Mouse (Mus musculus): ENCODE results near the gene Dnajb3. TPM values are rescaled to one million over a fixed set of nuclear protein-coding genes. Genes with fewer than 3 reads are reported as not detected.
"Not testable (repeated sequence)": the region's sequence is repeated elsewhere in the genome, so short reads cannot be mapped to it uniquely, and the experiment has no call there.

Dnajb3 gene
- polyA plus RNA-seq, 2 experiments: 7.9 to 9.4 TPM

DNA sequence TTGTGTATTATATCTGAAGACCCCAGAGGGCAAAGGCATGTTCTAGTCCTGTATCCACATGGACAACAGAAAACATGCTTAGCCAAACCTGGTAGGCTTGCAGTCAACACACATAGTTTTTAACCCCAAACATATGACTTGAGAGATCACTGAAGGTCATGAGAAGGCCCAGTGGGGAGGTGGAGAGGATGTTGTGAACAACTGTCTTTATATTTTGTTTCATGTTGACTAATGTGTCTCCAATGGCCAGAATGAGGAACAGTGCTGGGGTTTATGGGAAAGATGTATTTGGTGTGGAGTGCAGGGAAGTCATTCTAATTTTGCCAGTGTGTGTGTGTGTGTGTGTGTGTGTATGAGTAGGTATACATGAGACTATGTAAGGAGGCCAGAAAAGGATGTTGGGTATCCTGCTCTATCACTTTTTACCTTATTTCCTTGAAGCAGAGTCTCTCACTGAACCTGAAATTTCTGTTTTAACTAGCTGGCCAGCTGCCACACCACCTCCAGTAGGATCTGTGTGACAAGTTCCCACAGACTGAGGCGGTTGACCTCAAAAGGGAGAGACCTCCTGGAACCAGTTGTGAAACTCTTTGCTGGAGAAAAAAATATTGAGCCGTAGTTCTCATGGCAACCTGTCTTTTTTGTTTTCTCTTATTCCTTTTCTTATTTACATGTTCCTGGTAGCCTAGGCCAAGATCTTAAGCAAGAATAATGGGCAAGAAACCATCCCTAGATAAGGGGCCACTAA is 18.6 kb upstream of the Dnajb3 start:
- no peaks in the 10 kb centered on the region for H3K36me3 ChIP-seq (replicated peaks; ENCODE audit: control insufficient read depth, insufficient read depth, low read depth)
- no peaks in the 10 kb centered on the region for H3K4me1 ChIP-seq (replicated peaks; ENCODE audit: control insufficient read depth in 2 of 2, insufficient read depth in 2 of 2, low read length in 1 of 2)
- ATAC-seq (ENCODE audit: insufficient read depth) (no peak), DNase-seq (ENCODE audit: low read depth in 3 of 3, low spot score in 3 of 3) (no peak)
- 43% methylated on average over 2 of the region's 2 CpGs for WGBS (ENCODE audit: insufficient replicate concordance)
- H3K27ac ChIP-seq: no peak overlapping the region
- H3K27me3 ChIP-seq (ENCODE audit: control insufficient read depth, insufficient read depth, low read length): no peaks in the 10 kb centered on the region
- no peak for TF ChIP-seq CTCF (IDR thresholded peaks at IDR 0.05; ENCODE audit: low read depth)
- no peak for TF ChIP-seq EP300 (IDR thresholded peaks at IDR 0.05; ENCODE audit: low read depth)
- H3K4me3 ChIP-seq (ENCODE audit: insufficient read depth in 1 of 2, low read depth in 2 of 2, low read length in 2 of 2): no peak overlapping the region
- H3K4me2 ChIP-seq (ENCODE audit: low read depth): no peak overlapping the region
- H3K9ac ChIP-seq (replicated peaks): no peak overlapping the region
- peaks cover 2% of the 10 kb centered on the region for H3K9me3 ChIP-seq (ENCODE audit: control insufficient read depth, low read length)

DNA sequence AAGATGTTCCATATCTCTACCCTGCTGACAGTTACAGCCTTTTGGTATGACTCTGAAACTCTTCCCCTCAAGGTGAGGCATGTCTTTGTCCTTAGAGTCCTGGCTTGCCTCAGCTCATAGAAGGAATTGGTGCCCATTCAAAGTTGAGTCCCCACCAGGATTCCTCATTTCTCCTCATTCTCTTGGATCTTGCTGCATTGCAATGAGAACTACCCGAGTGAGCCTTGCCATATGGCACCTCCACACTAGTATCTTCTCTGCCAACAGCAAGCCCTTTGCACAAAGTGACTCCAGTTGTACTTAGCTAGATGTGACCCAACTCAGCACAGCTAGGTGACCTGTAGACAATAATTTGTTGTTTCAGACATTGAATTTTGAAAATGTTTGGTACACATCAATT is 18.0 kb upstream of the Dnajb3 start:
- H3K27ac ChIP-seq: no peak overlapping the region
- no peak overlapping the region for H3K9ac ChIP-seq (replicated peaks)
- H3K4me2 ChIP-seq (ENCODE audit: low read depth): no peak overlapping the region
- no peaks in the 10 kb centered on the region for H3K36me3 ChIP-seq (replicated peaks; ENCODE audit: control insufficient read depth, insufficient read depth, low read depth)
- H3K27me3 ChIP-seq (ENCODE audit: control insufficient read depth, insufficient read depth, low read length): no peaks in the 10 kb centered on the region
- 21% methylated on average over 1 of the region's 1 CpGs for whole genome bisulfite sequencing (ENCODE audit: insufficient replicate concordance)
- DNase-seq (ENCODE audit: low read depth in 3 of 3, low spot score in 3 of 3): no peak
- H3K4me3 ChIP-seq (ENCODE audit: insufficient read depth in 1 of 2, low read depth in 2 of 2, low read length in 2 of 2): no peak overlapping the region
- H3K9me3 ChIP-seq (ENCODE audit: control insufficient read depth, low read length): peaks cover 2% of the 10 kb centered on the region
- TF ChIP-seq EP300 (IDR thresholded peaks at IDR 0.05; ENCODE audit: low read depth) (no peak), CTCF (IDR thresholded peaks at IDR 0.05; ENCODE audit: low read depth) (no peak)
- no peak for ATAC-seq (ENCODE audit: insufficient read depth)
- H3K4me1 ChIP-seq (replicated peaks; ENCODE audit: control insufficient read depth in 2 of 2, insufficient read depth in 2 of 2, low read length in 1 of 2): no peaks in the 10 kb centered on the region

DNA sequence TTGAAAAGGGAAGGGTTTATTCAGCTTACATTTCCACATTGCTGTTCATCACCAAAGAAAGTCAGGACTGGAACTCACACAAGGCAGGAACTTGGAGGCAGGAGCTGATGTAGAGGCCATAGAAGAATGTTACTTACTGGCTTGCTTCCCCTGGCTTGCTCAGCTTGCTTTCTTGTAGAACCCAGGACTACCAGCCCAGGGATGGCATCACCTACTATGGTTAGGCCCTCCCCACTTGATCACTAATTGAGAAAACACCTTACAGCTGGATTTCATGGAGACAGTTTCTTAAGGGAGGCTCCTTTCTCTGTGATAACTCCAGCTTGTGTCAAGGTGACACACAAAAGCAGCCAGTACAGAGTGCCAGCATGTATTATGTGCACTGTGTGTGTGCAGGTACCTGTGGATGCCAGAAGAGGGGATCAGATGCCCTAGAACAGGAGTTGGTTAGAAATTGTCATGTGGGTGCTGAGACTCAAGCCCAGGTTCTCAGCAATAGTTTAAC is 17.5 kb upstream of the Dnajb3 start:
- not testable (repeated sequence) for ATAC-seq (ENCODE audit: insufficient read depth); H3K27me3 ChIP-seq (ENCODE audit: control insufficient read depth, insufficient read depth, low read length); H3K27ac ChIP-seq; H3K9me3 ChIP-seq (ENCODE audit: control insufficient read depth, low read length); H3K4me3 ChIP-seq (ENCODE audit: insufficient read depth in 1 of 2, low read depth in 2 of 2, low read length in 2 of 2); H3K4me2 ChIP-seq (ENCODE audit: low read depth); DNase-seq (ENCODE audit: low read depth in 3 of 3, low spot score in 3 of 3); H3K9ac ChIP-seq (replicated peaks); H3K36me3 ChIP-seq (replicated peaks; ENCODE audit: control insufficient read depth, insufficient read depth, low read depth); H3K4me1 ChIP-seq (replicated peaks; ENCODE audit: control insufficient read depth in 2 of 2, insufficient read depth in 2 of 2, low read length in 1 of 2)

DNA sequence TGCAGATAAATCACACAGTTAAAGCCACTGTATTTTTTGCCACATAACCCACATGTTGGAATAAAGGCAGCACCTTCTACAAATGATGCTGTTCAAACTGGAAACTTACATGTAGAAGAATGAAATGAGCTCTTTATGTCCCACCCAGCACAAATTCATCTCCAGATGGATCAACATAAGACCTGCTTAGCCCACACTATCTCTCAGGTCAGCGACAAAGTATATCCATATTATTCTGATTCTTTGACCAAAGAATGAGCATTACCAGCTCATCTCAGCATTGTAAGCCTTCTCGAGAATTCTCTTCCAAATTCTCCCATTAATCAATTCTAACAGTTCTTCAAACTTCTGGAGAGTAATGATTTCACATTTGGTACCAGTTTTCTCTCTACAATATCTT is 16.6 kb upstream of the Dnajb3 start:
- WGBS (ENCODE audit: insufficient replicate concordance): 29% methylated on average over 2 of the region's 2 CpGs
- Histone ChIP-seq H3K27me3 (ENCODE audit: control insufficient read depth, insufficient read depth, low read length) (no peaks in the 10 kb centered on the region), H3K4me1 (replicated peaks; ENCODE audit: control insufficient read depth in 2 of 2, insufficient read depth in 2 of 2, low read length in 1 of 2) (no peaks in the 10 kb centered on the region), H3K36me3 (replicated peaks; ENCODE audit: control insufficient read depth, insufficient read depth, low read depth) (no peaks in the 10 kb centered on the region), H3K4me3 (ENCODE audit: insufficient read depth in 1 of 2, low read depth in 2 of 2, low read length in 2 of 2) (no peak overlapping the region), H3K4me2 (ENCODE audit: low read depth) (no peak overlapping the region), H3K9me3 (ENCODE audit: control insufficient read depth, low read length) (peaks cover 2% of the 10 kb centered on the region), H3K27ac (no peak overlapping the region), H3K9ac (replicated peaks) (no peak overlapping the region)
- ATAC-seq (ENCODE audit: insufficient read depth) (no peak), DNase-seq (ENCODE audit: low read depth in 3 of 3, low spot score in 3 of 3) (no peak)
- no peak for TF ChIP-seq CTCF (IDR thresholded peaks at IDR 0.05; ENCODE audit: low read depth)
- TF ChIP-seq EP300 (IDR thresholded peaks at IDR 0.05; ENCODE audit: low read depth): no peak

DNA sequence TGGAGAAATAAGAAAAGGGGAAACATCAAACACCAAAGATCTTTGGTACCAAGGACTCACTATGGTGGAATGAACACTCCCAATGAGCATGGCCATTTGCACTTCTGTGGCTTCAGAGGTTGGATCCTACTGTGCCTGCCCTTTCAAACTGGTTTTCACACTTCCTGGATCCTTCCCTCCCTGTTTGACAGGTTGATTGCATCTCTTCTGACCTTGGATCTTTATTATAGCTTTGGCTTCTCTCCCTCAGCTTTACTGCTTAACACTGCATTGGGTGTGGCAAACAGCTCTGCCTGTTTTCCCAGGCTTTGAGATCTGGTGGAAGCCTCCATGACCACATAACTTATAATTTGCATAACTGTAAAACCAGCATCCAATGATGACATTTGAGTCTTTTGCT is 14.8 kb upstream of the Dnajb3 start:
- no peak overlapping the region for H3K27ac ChIP-seq
- H3K9ac ChIP-seq (replicated peaks): no peak overlapping the region
- TF ChIP-seq CTCF (IDR thresholded peaks at IDR 0.05; ENCODE audit: low read depth) (no peak), EP300 (IDR thresholded peaks at IDR 0.05; ENCODE audit: low read depth) (no peak)
- no peak overlapping the region for H3K4me3 ChIP-seq (ENCODE audit: insufficient read depth in 1 of 2, low read depth in 2 of 2, low read length in 2 of 2)
- H3K9me3 ChIP-seq (ENCODE audit: control insufficient read depth, low read length): peaks cover 4% of the 10 kb centered on the region
- H3K36me3 ChIP-seq (replicated peaks; ENCODE audit: control insufficient read depth, insufficient read depth, low read depth): no peaks in the 10 kb centered on the region
- DNase-seq (ENCODE audit: low read depth in 3 of 3, low spot score in 3 of 3) (no peak), ATAC-seq (ENCODE audit: insufficient read depth) (no peak)
- no peaks in the 10 kb centered on the region for H3K4me1 ChIP-seq (replicated peaks; ENCODE audit: control insufficient read depth in 2 of 2, insufficient read depth in 2 of 2, low read length in 1 of 2)
- H3K27me3 ChIP-seq (ENCODE audit: control insufficient read depth, insufficient read depth, low read length): no peaks in the 10 kb centered on the region
- no peak overlapping the region for H3K4me2 ChIP-seq (ENCODE audit: low read depth)

Measured in liver, embryonic 14.5 days (tissue).